Mouse (Mus musculus) ES-Bruce4 (cell line): Measurements from ENCODE around the gene Raver2. TPM values are rescaled to one million over a fixed set of nuclear protein-coding genes. Genes with fewer than 3 reads are reported as not detected.

Source experiments
- H3K27ac ChIP-seq: 2 replicates; pipeline ENCODE4 v1.5.1; 2012; ENCODE audit warnings: low read length, inconsistent platforms; ENCODE audit not compliant: insufficient read depth
- H3K27me3 ChIP-seq: 2 replicates; pipeline ENCODE4 v1.6.1; 2012; ENCODE audit warnings: mild to moderate bottlenecking, low read length, inconsistent platforms; ENCODE audit not compliant: control insufficient read depth, poor library complexity, insufficient read depth, severe bottlenecking
- H3K36me3 ChIP-seq: 2 replicates; pipeline ENCODE4 v1.6.1; 2012; ENCODE audit warnings: inconsistent platforms, mild to moderate bottlenecking, low read length, moderate library complexity; ENCODE audit not compliant: control insufficient read depth, poor library complexity, insufficient read depth, severe bottlenecking
- H3K4me1 ChIP-seq: one replicate; pipeline ENCODE4 v1.8.1; 2011; ENCODE audit warnings: low read length; ENCODE audit not compliant: control insufficient read depth, insufficient read depth
- H3K4me3 ChIP-seq: 2 replicates; pipeline ENCODE4 v1.5.1; 2011; ENCODE audit warnings: low read depth, mild to moderate bottlenecking, low read length
- H3K9ac ChIP-seq: 2 replicates; pipeline ENCODE4 v1.6.1; 2012; ENCODE audit warnings: low read depth, mild to moderate bottlenecking, inconsistent platforms; ENCODE audit not compliant: poor library complexity, severe bottlenecking
- H3K9me3 ChIP-seq: replicated peaks from 2 replicates; pipeline ENCODE4 v1.6.1; 2012; ENCODE audit warnings: mild to moderate bottlenecking, low read length, inconsistent platforms; ENCODE audit not compliant: control insufficient read depth, poor library complexity, insufficient read depth, severe bottlenecking
- CTCF ChIP-seq: IDR thresholded peaks from one replicate; pipeline ENCODE4 v1.8.1; 2011; ENCODE audit warnings: low read depth, low read length
- EP300 ChIP-seq: IDR thresholded peaks from 2 replicates; pipeline ENCODE4 v1.6.1; 2011; ENCODE audit warnings: low read depth, low read length; ENCODE audit not compliant: insufficient read depth
- POLR2A ChIP-seq: IDR thresholded peaks from one replicate; pipeline ENCODE4 v1.8.1; 2011; ENCODE audit warnings: low read length; ENCODE audit not compliant: insufficient read depth
- polyA plus RNA-seq: library from polyadenylated mRNA; stranded (reverse); fragments of >200 nt; gene quantifications from 2 replicates; pipeline ENCODE4 v1.2.4, GENCODE M21; 2011; ENCODE audit warnings: low read depth; ENCODE audit not compliant: missing spikeins, insufficient read depth, insufficient read length

Gene Raver2
- polyA plus RNA-seq, 1 experiment, result 17.0 TPM

- no peaks in the 10 kb centered on the region for H3K36me3 ChIP-seq
- H3K9me3 ChIP-seq, result no peaks in the 10 kb centered on the region
- no peak overlapping the region for H3K9ac ChIP-seq
- no peak for TF ChIP-seq POLR2A
- TF ChIP-seq CTCF, result no peak
- no peak for TF ChIP-seq EP300
- no peaks in the 10 kb centered on the region for H3K4me1 ChIP-seq
- no peak overlapping the region for H3K27ac ChIP-seq
- H3K27me3 ChIP-seq, result no peaks in the 10 kb centered on the region
- H3K4me3 ChIP-seq, result no peak overlapping the region
Measured at GRCm38 (mm10) chr4:101035131-101035530, 33.7 kb upstream of the Raver2 start.

- Histone ChIP-seq H3K9ac (no peak overlapping the region), H3K4me1 (no peaks in the 10 kb centered on the region), H3K4me3 (no peak overlapping the region), H3K36me3 (no peaks in the 10 kb centered on the region), H3K9me3 (no peaks in the 10 kb centered on the region), H3K27ac (no peak overlapping the region), H3K27me3 (no peaks in the 10 kb centered on the region)
- TF ChIP-seq CTCF (no peak), EP300 (no peak), POLR2A (no peak)
Measured at GRCm38 (mm10) chr4:101037156-101037555, 31.6 kb upstream of the Raver2 start.

GRCm38 (mm10) chr4:101043691-101044090, 25.1 kb upstream of the Raver2 start:
- Histone ChIP-seq H3K27me3 (no peaks in the 10 kb centered on the region), H3K36me3 (no peaks in the 10 kb centered on the region), H3K9me3 (no peaks in the 10 kb centered on the region), H3K4me1 (no peaks in the 10 kb centered on the region), H3K4me3 (no peak overlapping the region), H3K27ac (no peak overlapping the region), H3K9ac (no peak overlapping the region)
- TF ChIP-seq POLR2A (no peak), CTCF (no peak), EP300 (no peak)

GRCm38 (mm10) chr4:101044149-101044548, 24.6 kb upstream of the Raver2 start:
- Histone ChIP-seq H3K4me3 (no peak overlapping the region), H3K27ac (no peak overlapping the region), H3K4me1 (no peaks in the 10 kb centered on the region), H3K9me3 (no peaks in the 10 kb centered on the region), H3K27me3 (no peaks in the 10 kb centered on the region), H3K36me3 (no peaks in the 10 kb centered on the region), H3K9ac (no peak overlapping the region)
- TF ChIP-seq EP300 (no peak), POLR2A (no peak), CTCF (no peak)

- H3K36me3 ChIP-seq, result no peaks in the 10 kb centered on the region
- no peak overlapping the region for H3K4me3 ChIP-seq
- H3K9me3 ChIP-seq, result no peaks in the 10 kb centered on the region
- H3K4me1 ChIP-seq, result no peaks in the 10 kb centered on the region
- H3K27me3 ChIP-seq, result no peaks in the 10 kb centered on the region
- no peak overlapping the region for H3K9ac ChIP-seq
- no peak overlapping the region for H3K27ac ChIP-seq
- TF ChIP-seq CTCF, result no peak
- no peak for TF ChIP-seq POLR2A
- no peak for TF ChIP-seq EP300
Measured at GRCm38 (mm10) chr4:101046576-101046975, 22.2 kb upstream of the Raver2 start.

GRCm38 (mm10) chr4:101062146-101062545, 6.6 kb upstream of the Raver2 start:
- Histone ChIP-seq H3K9ac (no peak overlapping the region), H3K9me3 (no peaks in the 10 kb centered on the region), H3K4me3 (no peak overlapping the region), H3K4me1 (no peaks in the 10 kb centered on the region), H3K27me3 (no peaks in the 10 kb centered on the region), H3K27ac (no peak overlapping the region), H3K36me3 (no peaks in the 10 kb centered on the region)
- no peak for TF ChIP-seq POLR2A
- no peak for TF ChIP-seq CTCF
- TF ChIP-seq EP300, result no peak
